Mouse (Mus musculus): ENCODE results near the gene Soga1. TPM values are rescaled to one million over a fixed set of nuclear protein-coding genes. Genes with fewer than 3 reads are reported as not detected.

The Soga1 gene
- polyA plus RNA-seq, 1 experiment from 2014 or later: 8.2 TPM

- Histone ChIP-seq H3K27me3 (ENCODE audit: control insufficient read depth, insufficient read depth, low read length) (no peaks in the 10 kb centered on the region), H3K4me2 (ENCODE audit: low read depth, low read length, severe bottlenecking) (no peak overlapping the region), H3K4me3 (ENCODE audit: low read depth, low read length) (no peak overlapping the region), H3K9me3 (ENCODE audit: control insufficient read depth, low read length) (no peaks in the 10 kb centered on the region), H3K27ac (ENCODE audit: low read depth, low read length) (no peak overlapping the region), H3K9ac (ENCODE audit: low read length) (no peak overlapping the region), H3K36me3 (ENCODE audit: control insufficient read depth, insufficient read depth, low read length) (no peaks in the 10 kb centered on the region; the same call in 1 of the 2 replicates), H3K4me1 (replicated peaks; ENCODE audit: control insufficient read depth, insufficient read depth, low read length) (peaks cover 14% of the 10 kb centered on the region)
- DNase-seq (ENCODE audit: low spot score) (no peak), ATAC-seq (replicated peaks; ENCODE audit: low FRiP score) (no peak)
- WGBS: 78% methylated on average over 4 of the region's 4 CpGs
Measured at GRCm38 (mm10) chr2:157063241-157063700, 15.8 kb downstream of the Soga1 start.

- Histone ChIP-seq H3K4me3 (ENCODE audit: low read depth, low read length) (no peak overlapping the region), H3K36me3 (ENCODE audit: control insufficient read depth, insufficient read depth, low read length) (no peaks in the 10 kb centered on the region; the same call in 1 of the 2 replicates), H3K27me3 (ENCODE audit: control insufficient read depth, insufficient read depth, low read length) (no peaks in the 10 kb centered on the region), H3K4me2 (ENCODE audit: low read depth, low read length, severe bottlenecking) (no peak overlapping the region), H3K9me3 (ENCODE audit: control insufficient read depth, low read length) (no peaks in the 10 kb centered on the region), H3K9ac (ENCODE audit: low read length) (no peak overlapping the region), H3K27ac (ENCODE audit: low read depth, low read length) (no peak overlapping the region), H3K4me1 (replicated peaks; ENCODE audit: control insufficient read depth, insufficient read depth, low read length) (peaks cover 15% of the 10 kb centered on the region)
- no peak for ATAC-seq (replicated peaks; ENCODE audit: low FRiP score)
- DNase-seq (ENCODE audit: low spot score): no peak
- WGBS: 94% methylated on average over 11 of the region's 11 CpGs
Measured at GRCm38 (mm10) chr2:157060557-157061305, 18.3 kb downstream of the Soga1 start.

- Histone ChIP-seq H3K36me3 (ENCODE audit: control insufficient read depth, insufficient read depth, low read length) (no peaks in the 10 kb centered on the region; the same call in 1 of the 2 replicates), H3K4me1 (replicated peaks; ENCODE audit: control insufficient read depth, insufficient read depth, low read length) (peaks cover 13% of the 10 kb centered on the region), H3K9me3 (ENCODE audit: control insufficient read depth, low read length) (no peaks in the 10 kb centered on the region), H3K27ac (ENCODE audit: low read depth, low read length) (no peak overlapping the region), H3K4me2 (ENCODE audit: low read depth, low read length, severe bottlenecking) (no peak overlapping the region), H3K27me3 (ENCODE audit: control insufficient read depth, insufficient read depth, low read length) (no peaks in the 10 kb centered on the region), H3K9ac (ENCODE audit: low read length) (no peak overlapping the region), H3K4me3 (ENCODE audit: low read depth, low read length) (no peak overlapping the region)
- ATAC-seq (replicated peaks; ENCODE audit: low FRiP score): no peak
- WGBS: 91% methylated on average over 14 of the region's 14 CpGs
- no peak for DNase-seq (ENCODE audit: low spot score)
Measured at GRCm38 (mm10) chr2:157060037-157060436, 19.0 kb downstream of the Soga1 start.

GRCm38 (mm10) chr2:157059166-157059565, 19.9 kb downstream of the Soga1 start:
- no peaks in the 10 kb centered on the region; the same call in 1 of the 2 replicates for H3K36me3 ChIP-seq (ENCODE audit: control insufficient read depth, insufficient read depth, low read length)
- peak overlapping the region; percentile 52; the same call in 1 of the 2 replicates for H3K4me2 ChIP-seq (ENCODE audit: low read depth, low read length, severe bottlenecking)
- no peak for DNase-seq (ENCODE audit: low spot score)
- H3K4me3 ChIP-seq (ENCODE audit: low read depth, low read length): no peak overlapping the region
- no peaks in the 10 kb centered on the region for H3K27me3 ChIP-seq (ENCODE audit: control insufficient read depth, insufficient read depth, low read length)
- ATAC-seq (replicated peaks; ENCODE audit: low FRiP score): no peak
- no peaks in the 10 kb centered on the region for H3K9me3 ChIP-seq (ENCODE audit: control insufficient read depth, low read length)
- 52% methylated on average over 8 of the region's 8 CpGs for WGBS
- H3K9ac ChIP-seq (ENCODE audit: low read length): peak overlapping the region; percentile 29; the same call in 1 of the 2 replicates
- H3K4me1 ChIP-seq (replicated peaks; ENCODE audit: control insufficient read depth, insufficient read depth, low read length): peaks cover 13% of the 10 kb centered on the region
- peak overlapping the region; percentile 88 for H3K27ac ChIP-seq (ENCODE audit: low read depth, low read length)

- Histone ChIP-seq H3K9ac (ENCODE audit: low read length) (peak overlapping the region; percentile 59), H3K27me3 (ENCODE audit: control insufficient read depth, insufficient read depth, low read length) (no peaks in the 10 kb centered on the region), H3K4me2 (ENCODE audit: low read depth, low read length, severe bottlenecking) (peak overlapping the region; percentile 52), H3K27ac (ENCODE audit: low read depth, low read length) (peak overlapping the region; percentile 88), H3K4me1 (replicated peaks; ENCODE audit: control insufficient read depth, insufficient read depth, low read length) (peaks cover 13% of the 10 kb centered on the region), H3K36me3 (ENCODE audit: control insufficient read depth, insufficient read depth, low read length) (no peaks in the 10 kb centered on the region; the same call in 1 of the 2 replicates), H3K9me3 (ENCODE audit: control insufficient read depth, low read length) (no peaks in the 10 kb centered on the region), H3K4me3 (ENCODE audit: low read depth, low read length) (peak overlapping the region; percentile 10; the same call in 1 of the 2 replicates)
- ATAC-seq (replicated peaks; ENCODE audit: low FRiP score): peak; percentile 91
- 9% methylated on average over 18 of the region's 18 CpGs for WGBS
- DNase-seq (ENCODE audit: low spot score): peak; percentile 94
Measured at GRCm38 (mm10) chr2:157058342-157058998, 20.6 kb downstream of the Soga1 start.

- Histone ChIP-seq H3K4me1 (replicated peaks; ENCODE audit: control insufficient read depth, insufficient read depth, low read length) (peaks cover 13% of the 10 kb centered on the region), H3K9ac (ENCODE audit: low read length) (no peak overlapping the region; the same call in 1 of the 2 replicates), H3K36me3 (ENCODE audit: control insufficient read depth, insufficient read depth, low read length) (no peaks in the 10 kb centered on the region; the same call in 1 of the 2 replicates), H3K27ac (ENCODE audit: low read depth, low read length) (peak overlapping the region; percentile 88; the same call in 1 of the 2 replicates), H3K4me3 (ENCODE audit: low read depth, low read length) (no peak overlapping the region), H3K27me3 (ENCODE audit: control insufficient read depth, insufficient read depth, low read length) (no peaks in the 10 kb centered on the region), H3K9me3 (ENCODE audit: control insufficient read depth, low read length) (no peaks in the 10 kb centered on the region), H3K4me2 (ENCODE audit: low read depth, low read length, severe bottlenecking) (no peak overlapping the region)
- ATAC-seq (replicated peaks; ENCODE audit: low FRiP score) (no peak), DNase-seq (ENCODE audit: low spot score) (no peak)
- WGBS: 85% methylated on average over 4 of the region's 4 CpGs
Measured at GRCm38 (mm10) chr2:157057758-157058157, 21.3 kb downstream of the Soga1 start.

GRCm38 (mm10) chr2:157057186-157057585, 21.9 kb downstream of the Soga1 start:
- H3K4me2 ChIP-seq (ENCODE audit: low read depth, low read length, severe bottlenecking): no peak overlapping the region
- no peaks in the 10 kb centered on the region; the same call in 1 of the 2 replicates for H3K36me3 ChIP-seq (ENCODE audit: control insufficient read depth, insufficient read depth, low read length)
- ATAC-seq (replicated peaks; ENCODE audit: low FRiP score): no peak
- H3K4me1 ChIP-seq (replicated peaks; ENCODE audit: control insufficient read depth, insufficient read depth, low read length): peaks cover 13% of the 10 kb centered on the region
- H3K9ac ChIP-seq (ENCODE audit: low read length): no peak overlapping the region
- H3K9me3 ChIP-seq (ENCODE audit: control insufficient read depth, low read length): no peaks in the 10 kb centered on the region
- no peak overlapping the region for H3K4me3 ChIP-seq (ENCODE audit: low read depth, low read length)
- no peaks in the 10 kb centered on the region for H3K27me3 ChIP-seq (ENCODE audit: control insufficient read depth, insufficient read depth, low read length)
- DNase-seq (ENCODE audit: low spot score): no peak
- H3K27ac ChIP-seq (ENCODE audit: low read depth, low read length): no peak overlapping the region
- WGBS: 92% methylated on average over 3 of the region's 3 CpGs

GRCm38 (mm10) chr2:157055721-157056120, 23.3 kb downstream of the Soga1 start:
- no peaks in the 10 kb centered on the region for H3K27me3 ChIP-seq (ENCODE audit: control insufficient read depth, insufficient read depth, low read length)
- H3K36me3 ChIP-seq (ENCODE audit: control insufficient read depth, insufficient read depth, low read length): no peaks in the 10 kb centered on the region; the same call in 1 of the 2 replicates
- no peak overlapping the region for H3K4me2 ChIP-seq (ENCODE audit: low read depth, low read length, severe bottlenecking)
- peaks cover 13% of the 10 kb centered on the region for H3K4me1 ChIP-seq (replicated peaks; ENCODE audit: control insufficient read depth, insufficient read depth, low read length)
- ATAC-seq (replicated peaks; ENCODE audit: low FRiP score): no peak
- DNase-seq (ENCODE audit: low spot score): no peak
- H3K4me3 ChIP-seq (ENCODE audit: low read depth, low read length): no peak overlapping the region
- no peak overlapping the region for H3K9ac ChIP-seq (ENCODE audit: low read length)
- 94% methylated on average over 6 of the region's 6 CpGs for WGBS
- H3K9me3 ChIP-seq (ENCODE audit: control insufficient read depth, low read length): no peaks in the 10 kb centered on the region
- H3K27ac ChIP-seq (ENCODE audit: low read depth, low read length): no peak overlapping the region

All from forebrain, embryonic 11.5 days (tissue).